Mouse (Mus musculus) adrenal gland, adult 2 months (tissue): ENCODE data around the gene Cyth3. TPM values are rescaled to one million over a fixed set of nuclear protein-coding genes. Genes with fewer than 3 reads are reported as not detected.

Experiments used
- DNase-seq: peaks from one replicate; pipeline ENCODE4 v3.0.0; 2021
- long read RNA-seq: library from polyadenylated mRNA; stranded (forward); transcript quantifications from one replicate; pipeline ENCODE4 v2.0.0, GENCODE M21; 2021
- polyA plus RNA-seq: library from polyadenylated mRNA; depleted of rRNA; stranded (reverse); fragments of >200 nt; gene quantifications from 2 replicates; pipeline ENCODE4 v1.2.3, GENCODE M21; 2012; rRNA removed
- total RNA-seq, 2 experiments: library from RNA; stranded (reverse); gene quantifications; 2 replicates each; pipeline ENCODE4 v1.2.3; 2021

The Cyth3 gene
- total RNA-seq (100 to 1,000 TPM; 119 to 164 TPM), polyA plus RNA-seq (61.7 and 78.7 TPM in 2 replicates)
- long read RNA-seq, full-length matches to known transcripts: 99 of 114 reads
- long read RNA-seq, partial matches to known transcripts: 9 of 114 reads
- long read RNA-seq, other reads (novel, unspliced or antisense): 6 of 114 reads

DNA sequence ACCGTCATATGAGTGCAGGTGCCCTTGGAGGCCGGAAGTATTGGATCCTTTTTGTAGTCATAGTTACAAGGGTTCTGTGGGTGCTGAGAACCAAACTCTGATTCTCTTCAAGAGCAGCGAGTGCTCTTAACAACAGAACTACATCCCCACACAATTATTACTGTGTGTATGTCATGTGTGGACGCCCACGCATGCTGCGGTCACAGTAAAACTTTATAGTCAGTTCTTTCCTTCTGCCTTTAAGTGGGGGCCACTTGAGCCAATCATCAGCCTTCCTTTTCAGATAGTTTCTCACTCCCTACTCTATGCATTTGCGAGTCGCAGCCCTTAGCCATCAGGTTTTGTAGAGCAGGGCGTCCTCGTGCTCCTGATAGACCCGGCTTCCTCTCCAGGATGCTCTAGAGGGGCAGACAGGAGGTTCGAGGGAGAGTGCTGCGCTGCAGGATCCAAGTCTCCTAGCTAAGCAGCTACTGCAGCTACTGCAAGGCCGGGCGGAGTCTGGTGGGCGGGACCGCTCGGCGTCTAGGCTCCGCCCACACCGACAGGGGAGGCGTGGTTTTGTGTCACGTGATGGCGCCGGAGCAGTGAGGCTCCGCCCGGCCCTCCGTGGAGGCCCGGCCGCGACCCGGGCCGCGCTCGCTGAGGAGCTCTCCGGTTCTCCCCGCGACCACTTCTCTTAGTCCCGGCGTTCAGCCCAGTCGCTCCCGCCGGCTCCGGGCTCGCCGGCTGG lies at the start of gene Cyth3:
Gene Cyth3 (plus strand): TSS at position 555 of the 730 bp plus-strand sequence.
- peak; percentile 98 for DNase-seq

DNA sequence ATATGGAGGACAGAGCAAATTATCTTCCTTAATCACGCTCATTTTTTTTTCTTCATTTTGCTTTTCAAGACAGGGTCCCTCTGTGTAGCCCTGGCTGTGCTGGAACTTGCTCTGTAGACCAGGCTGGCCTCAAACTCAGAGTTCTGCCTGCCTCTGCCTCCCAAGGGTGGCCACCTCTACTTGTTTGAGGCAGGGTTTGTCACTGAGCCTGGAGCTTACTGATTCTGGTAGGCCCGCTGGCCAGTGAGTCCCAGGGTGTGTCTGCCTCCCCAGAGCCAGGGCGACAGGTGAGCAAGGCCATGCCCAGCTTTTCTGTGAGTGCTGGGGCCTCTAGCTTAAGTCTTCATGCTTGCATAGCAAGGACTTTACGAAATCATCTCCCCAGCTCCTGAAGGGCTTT lies 49.2 kb upstream of the Cyth3 start:
- DNase-seq: no peak

DNA sequence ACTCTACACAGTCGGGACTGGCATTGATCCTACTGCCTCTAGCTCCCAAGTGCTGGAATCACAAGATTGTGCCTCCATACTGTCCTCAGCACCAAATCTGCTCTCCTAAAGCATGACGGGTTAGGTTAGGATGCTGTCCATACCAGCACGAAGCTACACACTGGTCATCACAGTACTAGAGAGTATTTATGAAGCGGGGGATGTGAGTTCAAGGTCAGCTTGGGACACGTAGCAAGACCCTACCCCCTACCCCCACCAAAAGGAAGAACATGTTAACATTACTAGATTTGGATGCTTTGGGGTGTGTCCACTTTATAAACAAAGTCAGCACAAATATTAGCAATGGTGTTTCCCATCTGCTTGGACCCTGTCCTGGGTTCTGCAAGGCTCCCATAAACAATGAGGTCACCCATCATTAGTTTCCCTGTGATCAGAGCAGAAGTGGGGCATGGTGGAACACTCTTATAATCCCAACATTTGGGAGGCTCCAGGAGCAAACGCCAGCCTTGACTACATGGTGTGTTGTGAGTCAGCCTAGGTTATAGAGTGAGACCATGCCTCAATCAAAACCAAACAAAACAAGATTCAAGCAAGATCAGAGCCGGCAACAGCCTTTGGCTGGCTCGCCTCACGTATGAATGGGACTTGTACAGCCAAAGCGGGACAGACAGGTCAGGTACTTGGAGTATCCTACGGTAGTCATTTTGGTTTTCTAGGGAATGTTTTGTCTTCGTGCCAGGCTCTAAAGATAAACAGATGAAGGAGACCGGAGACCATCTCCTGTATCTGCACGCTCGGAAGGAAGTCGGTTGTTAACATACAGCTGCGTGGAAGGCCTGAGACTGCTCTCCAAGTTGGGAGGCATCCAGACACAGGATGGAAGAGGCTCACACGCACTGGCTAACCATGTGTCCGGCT lies 47.7 kb upstream of the Cyth3 start:
- DNase-seq: no peak

- DNase-seq: peak; percentile 33
Measured at GRCm38 (mm10) chr5:143579537-143580203, 42.6 kb upstream of the Cyth3 start.

GRCm38 (mm10) chr5:143580982-143581381 lies 41.3 kb upstream of the Cyth3 start:
- peak; percentile 25 for DNase-seq

DNA sequence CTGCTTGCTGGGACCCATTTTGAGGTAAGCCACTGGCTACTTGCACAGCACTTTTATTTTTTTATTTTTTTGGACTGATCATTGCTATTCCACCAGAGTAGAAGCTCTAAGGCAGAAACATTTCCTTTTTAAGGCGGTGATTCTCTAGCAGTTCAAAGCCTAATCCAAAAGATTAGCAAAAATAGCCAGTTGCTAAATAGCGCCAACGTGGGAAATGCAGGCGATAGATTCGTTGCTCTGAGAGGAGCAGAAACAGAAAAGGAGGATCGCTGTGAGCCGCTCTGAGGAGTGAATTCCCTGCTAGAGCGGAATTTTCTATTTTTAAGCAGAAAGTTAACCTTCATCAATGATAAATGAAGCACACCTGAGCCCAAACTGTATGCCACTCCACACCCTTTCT lies 40.4 kb upstream of the Cyth3 start:
- DNase-seq: no peak

DNA sequence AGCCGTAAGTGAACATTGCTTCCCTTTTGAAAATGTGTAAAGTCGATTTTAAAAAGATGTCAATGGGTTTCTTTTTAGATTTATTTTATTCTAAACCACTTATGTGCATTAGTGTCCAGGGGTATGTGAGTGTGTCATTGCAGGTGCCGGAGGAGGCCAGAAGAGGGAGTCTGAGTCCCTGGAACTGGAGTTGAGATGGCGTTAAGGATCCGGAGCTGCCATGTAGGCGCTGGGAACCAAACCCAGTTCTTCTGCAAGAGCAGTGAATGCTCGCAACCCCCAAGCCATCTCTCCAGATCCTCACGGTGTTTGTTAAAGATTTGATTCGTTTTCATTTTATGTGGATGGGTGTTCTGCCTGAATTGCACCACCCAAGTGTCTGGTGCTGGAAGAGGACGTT lies 39.2 kb upstream of the Cyth3 start:
- no peak for DNase-seq

GRCm38 (mm10) chr5:143584982-143585381 lies 37.3 kb upstream of the Cyth3 start:
- DNase-seq: no peak

DNA sequence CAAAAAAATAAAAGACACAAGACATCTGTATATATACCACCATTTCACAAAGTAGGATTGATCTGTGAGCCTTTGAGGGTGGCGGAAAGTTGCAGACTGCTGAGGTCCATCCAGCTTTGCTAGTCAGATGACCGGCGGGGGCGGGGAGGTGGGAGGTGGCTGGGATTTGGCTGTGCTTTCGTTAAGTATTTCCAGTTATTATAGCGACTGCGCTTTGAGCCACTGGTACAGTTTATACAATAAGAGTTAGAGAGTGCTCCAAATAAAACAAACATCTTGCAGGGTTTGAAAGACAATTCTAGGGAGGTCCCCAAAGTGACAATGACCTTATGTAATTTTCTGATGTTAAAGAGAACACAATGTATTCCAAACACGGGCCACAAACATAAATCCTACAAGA lies 35.9 kb upstream of the Cyth3 start:
- no peak for DNase-seq

GRCm38 (mm10) chr5:143589108-143589507 lies 33.1 kb upstream of the Cyth3 start:
- no peak for DNase-seq

DNA sequence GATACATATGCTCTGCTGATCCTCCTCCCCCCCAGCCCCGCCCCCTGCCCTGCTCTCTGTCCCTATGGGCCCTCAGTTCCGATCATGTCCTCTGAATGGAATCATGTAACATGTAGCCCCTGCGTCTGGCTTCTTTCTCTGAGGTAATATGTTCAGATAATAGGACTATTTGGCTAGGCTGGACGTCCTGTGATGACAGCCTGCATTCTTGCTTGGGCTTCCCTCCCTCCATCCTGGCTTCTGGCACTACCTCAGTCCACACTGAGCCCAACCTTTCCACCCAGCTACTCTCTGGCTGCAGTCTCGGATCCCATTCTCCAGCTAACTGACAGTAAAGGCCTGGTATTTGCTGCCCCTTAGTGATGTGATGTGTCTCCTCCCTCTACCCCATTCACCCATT lies 29.3 kb upstream of the Cyth3 start:
- DNase-seq: no peak

DNA sequence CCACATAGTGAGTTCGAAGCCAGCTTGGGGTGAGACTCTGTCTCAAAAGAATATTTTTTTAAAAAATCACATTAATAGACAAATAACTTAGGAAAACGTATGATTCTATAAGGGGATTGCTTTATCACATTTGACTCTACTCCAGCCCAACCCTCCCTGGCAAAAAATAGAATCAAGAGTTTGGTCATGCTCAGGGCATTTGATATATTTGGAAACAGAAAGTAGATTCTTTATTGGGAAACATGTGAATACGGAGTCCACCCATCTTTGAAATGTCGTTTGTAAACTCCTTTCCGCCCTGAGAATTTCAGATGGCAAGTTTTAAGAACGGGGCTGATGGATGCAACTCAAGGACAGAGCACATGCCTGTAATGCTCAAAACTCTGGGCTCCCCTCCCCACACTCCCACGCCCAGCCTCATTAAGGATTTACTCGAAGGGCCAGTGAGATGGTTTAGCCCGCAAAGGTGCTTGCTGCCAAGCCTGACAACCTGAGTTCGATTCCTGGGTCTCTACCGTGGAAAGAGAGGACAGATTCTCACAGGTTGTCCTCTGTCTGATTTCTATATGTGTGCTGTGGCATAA lies 28.6 kb upstream of the Cyth3 start:
- no peak for DNase-seq

GRCm38 (mm10) chr5:143594291-143595065 lies 27.8 kb upstream of the Cyth3 start:
- peak; percentile 57 for DNase-seq

- peak; percentile 70 for DNase-seq
Measured at GRCm38 (mm10) chr5:143602051-143602450, 20.2 kb upstream of the Cyth3 start.

GRCm38 (mm10) chr5:143604157-143604774 lies 18.0 kb upstream of the Cyth3 start:
- no peak for DNase-seq

DNA sequence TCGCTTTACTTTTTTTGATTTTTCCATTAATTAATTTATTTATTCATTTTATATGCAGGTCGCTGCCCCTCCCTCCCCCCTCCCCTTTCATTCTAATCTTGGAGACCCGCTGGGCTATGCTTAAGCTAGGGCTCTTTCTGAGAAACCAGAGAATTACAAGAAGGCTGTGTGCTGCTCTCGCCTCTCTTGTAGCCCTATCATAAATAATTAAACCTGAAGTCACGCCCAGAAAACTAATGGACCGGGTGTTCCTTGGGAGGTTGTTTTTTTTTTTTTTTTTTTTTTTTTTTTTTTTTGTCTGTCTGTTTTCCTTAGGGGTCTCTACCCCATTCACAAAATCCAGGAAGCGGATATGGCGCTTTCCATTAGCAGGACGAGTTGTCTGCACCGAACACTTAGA lies 15.5 kb upstream of the Cyth3 start:
- no peak for DNase-seq

DNA sequence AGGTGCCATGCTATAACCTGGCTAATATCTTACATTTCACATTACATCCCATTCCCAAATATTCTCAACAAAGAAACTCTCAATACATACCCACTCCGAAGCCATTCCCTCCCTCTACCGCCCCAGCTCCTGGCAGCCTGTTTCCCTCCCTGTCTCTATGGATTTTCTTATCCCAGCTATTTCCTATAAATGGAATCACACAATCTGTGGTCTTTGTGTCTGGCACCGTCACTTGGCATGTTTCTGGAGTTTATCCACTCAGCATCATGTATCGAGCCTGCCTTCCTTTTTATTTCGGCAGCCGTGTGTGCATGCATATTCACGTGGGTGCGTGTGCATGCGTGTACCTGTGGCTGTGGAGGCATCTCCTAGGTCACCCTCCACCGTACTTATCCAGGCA lies 14.1 kb upstream of the Cyth3 start:
- DNase-seq: no peak

DNA sequence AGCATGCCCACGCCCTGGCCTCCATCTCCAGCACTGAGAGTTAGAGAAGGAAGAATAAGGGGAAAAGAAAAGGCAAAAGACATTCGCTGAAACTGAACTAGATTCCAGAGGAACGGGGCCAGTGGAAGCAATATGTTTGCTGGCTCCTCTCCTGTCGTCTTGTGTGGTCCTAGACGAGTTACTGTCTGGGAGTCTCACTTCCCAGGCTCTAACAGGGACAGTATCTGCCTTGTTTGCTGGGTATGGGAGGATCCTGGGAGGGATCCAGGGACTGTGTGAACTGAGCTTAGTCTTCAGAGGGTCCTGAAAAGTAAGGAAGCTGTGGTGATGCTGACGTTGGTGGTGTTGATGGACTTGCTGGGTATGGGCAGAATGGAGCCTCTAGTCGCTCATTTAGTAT lies 10.3 kb upstream of the Cyth3 start:
- DNase-seq: no peak

DNA sequence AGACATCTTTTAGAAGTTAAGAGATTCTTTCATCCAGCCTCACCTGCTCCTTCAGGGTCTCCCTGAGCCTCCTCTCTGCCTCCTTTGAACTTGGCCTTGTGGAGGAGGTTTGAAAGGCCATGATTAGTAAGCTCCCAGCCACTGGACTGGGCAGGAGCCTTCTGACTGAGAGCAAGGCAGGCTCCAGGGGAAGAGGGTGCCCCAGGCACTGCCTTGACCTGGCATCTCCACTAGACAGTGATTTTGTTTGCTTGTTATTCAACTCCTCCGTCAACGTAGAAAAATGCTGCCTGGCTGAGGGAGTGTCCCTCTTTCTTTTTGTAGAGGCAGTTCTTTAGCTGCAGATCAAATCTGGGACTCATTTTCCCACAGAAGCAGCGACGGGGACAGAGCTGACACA lies 9.0 kb upstream of the Cyth3 start:
- peak; percentile 75 for DNase-seq

GRCm38 (mm10) chr5:143614519-143614918 lies 7.7 kb upstream of the Cyth3 start:
- DNase-seq: no peak

DNA sequence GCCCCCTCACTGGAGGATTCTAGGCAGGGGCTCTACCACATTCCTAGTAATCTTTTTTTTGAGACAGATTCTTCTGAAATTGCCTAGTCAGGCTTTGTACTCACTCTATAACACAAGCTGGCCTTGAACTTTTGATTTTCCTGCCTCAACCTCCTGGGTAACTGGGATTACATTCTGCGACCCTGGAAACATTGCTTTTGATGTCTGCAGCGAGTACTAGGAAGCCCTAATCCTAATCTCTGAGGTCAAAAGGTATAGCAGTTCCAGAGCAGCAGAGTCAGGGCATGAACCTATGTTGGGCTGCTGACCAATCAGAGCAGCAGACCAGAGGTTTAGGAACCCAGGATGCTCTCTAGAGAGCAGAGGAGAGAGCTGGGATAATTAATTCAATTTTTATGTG lies 6.9 kb upstream of the Cyth3 start:
- no peak for DNase-seq
